Mouse (Mus musculus): Measurements from ENCODE around the gene Msh5. TPM values are rescaled to one million over a fixed set of nuclear protein-coding genes. Genes with fewer than 3 reads are reported as not detected.

The Msh5 gene
- polyA plus RNA-seq, 1 experiment from 2014 or later = 1.8 TPM

- Histone ChIP-seq H3K9ac (replicated peaks; ENCODE audit: low read depth) (no peak overlapping the region), H3K4me1 (ENCODE audit: insufficient read depth, low read depth, low read length) (no peaks in the 10 kb centered on the region), H3K27ac (ENCODE audit: low read length) (no peak overlapping the region), H3K9me3 (ENCODE audit: low read length) (no peaks in the 10 kb centered on the region), H3K27me3 (replicated peaks; ENCODE audit: insufficient read depth, low read length) (no peaks in the 10 kb centered on the region), H3K4me3 (ENCODE audit: low read depth, low read length) (no peak overlapping the region), H3K4me2 (replicated peaks; ENCODE audit: low read depth, low read length) (no peak overlapping the region), H3K36me3 (ENCODE audit: insufficient read depth, low read length) (no peaks in the 10 kb centered on the region)
- DNase-seq (ENCODE audit: low spot score) (no peak), ATAC-seq (no peak)
- no peak for TF ChIP-seq CTCF (IDR thresholded peaks at IDR 0.05)
- TF ChIP-seq EP300 (IDR thresholded peaks at IDR 0.05) = no peak
- 39% methylated on average over 9 of the region's 9 CpGs for WGBS
These were observed 33.2 kb upstream of the Msh5 start for GRCm38 (mm10) chr17:35079778-35080177.

DNA sequence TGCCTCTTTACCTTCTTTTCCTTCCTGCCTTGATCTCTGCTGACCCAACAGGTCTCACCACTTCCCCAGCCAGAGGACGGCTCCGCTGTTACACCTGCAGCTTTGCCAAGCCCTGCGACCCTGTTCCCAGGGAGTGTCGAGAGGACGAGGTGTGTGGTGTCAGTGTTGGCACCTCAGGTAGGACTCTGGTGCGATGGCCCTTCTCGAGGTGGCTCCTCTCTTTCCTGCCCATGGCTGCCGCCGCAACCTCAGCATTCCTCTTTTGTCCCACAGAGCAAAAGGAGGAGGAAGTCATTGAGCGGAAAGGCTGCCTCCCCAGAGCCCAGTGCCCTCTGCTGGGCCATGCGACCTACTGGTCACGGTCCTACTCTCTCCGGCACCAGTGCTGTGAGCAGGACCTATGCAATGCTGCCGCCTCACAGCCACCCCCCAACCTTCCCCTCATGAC, 31.3 kb upstream of the Msh5 start, which contains the start of gene Ly6g6d:
Ly6g6d (minus strand) TSS at position 280 of the 448 bp plus-strand sequence.
- Histone ChIP-seq H3K27ac (ENCODE audit: low read length) (peak within 1 kb of the TSS; percentile 76), H3K4me3 (ENCODE audit: low read depth, low read length) (peak within 1 kb of the TSS; percentile 38), H3K27me3 (replicated peaks; ENCODE audit: insufficient read depth, low read length) (no peaks in the 10 kb centered on the region), H3K9ac (replicated peaks; ENCODE audit: low read depth) (peak within 1 kb of the TSS; percentile 36), H3K4me2 (replicated peaks; ENCODE audit: low read depth, low read length) (peak within 1 kb of the TSS; percentile 56), H3K9me3 (ENCODE audit: low read length) (no peaks in the 10 kb centered on the region), H3K36me3 (ENCODE audit: insufficient read depth, low read length) (no peaks in the 10 kb centered on the region), H3K4me1 (ENCODE audit: insufficient read depth, low read depth, low read length) (no peaks in the 10 kb centered on the region)
- WGBS = 3% methylated on average over 14 of the region's 14 CpGs
- peak; percentile 95 for ATAC-seq
- DNase-seq (ENCODE audit: low spot score) = peak; percentile 88
- TF ChIP-seq CTCF (IDR thresholded peaks at IDR 0.05) (peak; percentile 85), EP300 (IDR thresholded peaks at IDR 0.05) (no peak)

- 24% methylated on average over 2 of the region's 2 CpGs for WGBS
- no peaks in the 10 kb centered on the region for H3K9me3 ChIP-seq (ENCODE audit: low read length)
- H3K9ac ChIP-seq (replicated peaks; ENCODE audit: low read depth) = peak overlapping the region; percentile 36
These were observed 30.7 kb upstream of the Msh5 start for GRCm38 (mm10) chr17:35077285-35077684.

DNA sequence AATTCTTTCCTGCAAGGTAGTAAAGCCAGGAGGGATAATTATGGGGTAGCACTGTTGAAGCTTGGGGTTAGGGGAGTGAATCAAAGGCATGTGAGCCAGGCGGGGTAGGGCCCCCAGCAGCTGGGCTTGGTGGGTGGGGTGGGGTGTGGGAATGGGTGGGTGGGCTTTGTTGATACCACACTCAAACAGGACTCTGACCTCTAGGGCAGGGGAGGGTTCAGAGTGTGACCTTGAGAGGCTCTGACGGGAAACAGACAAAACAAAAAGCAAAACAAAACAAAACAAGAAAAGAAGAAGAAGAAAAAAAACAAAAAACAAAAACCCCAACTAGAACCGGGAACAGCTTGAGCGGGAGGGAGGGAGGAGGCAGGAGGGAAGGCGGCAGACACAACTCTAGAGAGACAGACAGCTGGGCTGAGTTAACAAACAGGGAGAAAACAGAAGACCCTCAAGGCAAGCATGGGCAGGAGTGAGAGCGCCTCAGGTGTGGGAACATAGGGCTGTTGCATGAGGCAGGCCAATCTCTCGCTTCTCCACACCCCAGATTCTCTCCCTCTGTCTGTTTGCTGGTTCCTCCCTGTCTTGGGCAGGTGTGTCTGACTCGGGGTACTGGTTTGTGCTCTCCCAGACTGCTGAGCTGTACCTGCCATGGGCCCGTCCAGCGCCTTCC, 30.1 kb upstream of the Msh5 start, which contains the start of gene Ly6g6e:
Ly6g6e (plus strand) TSS at position 396 of the 670 bp plus-strand sequence.
- Histone ChIP-seq H3K9me3 (ENCODE audit: low read length) (no peaks in the 10 kb centered on the region), H3K4me1 (ENCODE audit: insufficient read depth, low read depth, low read length) (no peaks in the 10 kb centered on the region), H3K9ac (replicated peaks; ENCODE audit: low read depth) (peak within 1 kb of the TSS; percentile 36), H3K4me2 (replicated peaks; ENCODE audit: low read depth, low read length) (peak within 1 kb of the TSS; percentile 56), H3K27me3 (replicated peaks; ENCODE audit: insufficient read depth, low read length) (no peaks in the 10 kb centered on the region), H3K27ac (ENCODE audit: low read length) (peak within 1 kb of the TSS; percentile 76), H3K36me3 (ENCODE audit: insufficient read depth, low read length) (no peaks in the 10 kb centered on the region), H3K4me3 (ENCODE audit: low read depth, low read length) (peak within 1 kb of the TSS; percentile 38)
- 35% methylated on average over 10 of the region's 10 CpGs for WGBS
- DNase-seq (ENCODE audit: low spot score) (no peak), ATAC-seq (no peak)
- no peak for TF ChIP-seq CTCF (IDR thresholded peaks at IDR 0.05)
- no peak for TF ChIP-seq EP300 (IDR thresholded peaks at IDR 0.05)

More at GRCm38 (mm10) chr17:35077285-35077684, 30.7 kb upstream of the Msh5 start:
- ATAC-seq (peak; percentile 50; the same call in 1 of the 2 replicates), DNase-seq (ENCODE audit: low spot score) (no peak)
- Histone ChIP-seq H3K4me1 (ENCODE audit: insufficient read depth, low read depth, low read length) (no peaks in the 10 kb centered on the region), H3K27ac (ENCODE audit: low read length) (peak overlapping the region; percentile 76), H3K27me3 (replicated peaks; ENCODE audit: insufficient read depth, low read length) (no peaks in the 10 kb centered on the region), H3K4me3 (ENCODE audit: low read depth, low read length) (peak overlapping the region; percentile 38), H3K4me2 (replicated peaks; ENCODE audit: low read depth, low read length) (peak overlapping the region; percentile 56), H3K36me3 (ENCODE audit: insufficient read depth, low read length) (no peaks in the 10 kb centered on the region)
- no peak for TF ChIP-seq CTCF (IDR thresholded peaks at IDR 0.05)
- TF ChIP-seq EP300 (IDR thresholded peaks at IDR 0.05) = no peak

DNA sequence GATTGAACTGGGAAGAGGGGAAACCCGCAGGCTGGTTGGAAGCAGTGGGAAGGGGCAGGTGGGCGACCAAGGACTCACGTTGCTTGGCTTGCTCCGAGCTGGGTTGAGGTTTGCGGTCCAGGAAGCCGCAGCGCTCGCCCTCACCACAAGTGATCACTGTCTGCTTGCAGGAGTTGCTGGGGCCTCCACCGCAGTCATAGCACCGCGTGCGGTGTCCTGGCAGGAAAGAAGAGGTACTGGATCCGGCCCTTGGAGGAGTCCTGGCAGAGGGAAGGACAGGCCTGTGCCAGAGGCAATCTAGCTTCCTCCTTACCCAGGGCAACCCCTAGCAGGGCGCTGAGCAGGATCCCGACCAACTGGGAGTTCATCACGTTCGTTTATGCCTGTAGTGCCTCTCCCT, 27.6 kb upstream of the Msh5 start:
- no peaks in the 10 kb centered on the region for H3K27me3 ChIP-seq (replicated peaks; ENCODE audit: insufficient read depth, low read length)
- H3K4me3 ChIP-seq (ENCODE audit: low read depth, low read length) = no peak overlapping the region
- H3K27ac ChIP-seq (ENCODE audit: low read length) = no peak overlapping the region
- ATAC-seq (no peak), DNase-seq (ENCODE audit: low spot score) (no peak)
- no peak for TF ChIP-seq EP300 (IDR thresholded peaks at IDR 0.05)
- TF ChIP-seq CTCF (IDR thresholded peaks at IDR 0.05) = no peak
- WGBS = 58% methylated on average over 17 of the region's 17 CpGs
- no peak overlapping the region for H3K9ac ChIP-seq (replicated peaks; ENCODE audit: low read depth)
- no peaks in the 10 kb centered on the region for H3K4me1 ChIP-seq (ENCODE audit: insufficient read depth, low read depth, low read length)
- no peaks in the 10 kb centered on the region for H3K9me3 ChIP-seq (ENCODE audit: low read length)
- H3K36me3 ChIP-seq (ENCODE audit: insufficient read depth, low read length) = no peaks in the 10 kb centered on the region
- no peak overlapping the region for H3K4me2 ChIP-seq (replicated peaks; ENCODE audit: low read depth, low read length)

GRCm38 (mm10) chr17:35071454-35071853, 24.9 kb upstream of the Msh5 start:
- DNase-seq (ENCODE audit: low spot score) (no peak), ATAC-seq (no peak)
- Histone ChIP-seq H3K9ac (replicated peaks; ENCODE audit: low read depth) (no peak overlapping the region), H3K9me3 (ENCODE audit: low read length) (no peaks in the 10 kb centered on the region), H3K27ac (ENCODE audit: low read length) (no peak overlapping the region), H3K27me3 (replicated peaks; ENCODE audit: insufficient read depth, low read length) (0 out of 2 replicates have a peak, but pooled peaks cover under 1% of the 10 kb centered on the region), H3K4me2 (replicated peaks; ENCODE audit: low read depth, low read length) (no peak overlapping the region), H3K4me1 (ENCODE audit: insufficient read depth, low read depth, low read length) (no peaks in the 10 kb centered on the region; the same call in 1 of the 2 replicates), H3K4me3 (ENCODE audit: low read depth, low read length) (no peak overlapping the region), H3K36me3 (ENCODE audit: insufficient read depth, low read length) (no peaks in the 10 kb centered on the region)
- TF ChIP-seq CTCF (IDR thresholded peaks at IDR 0.05) = no peak
- WGBS = 61% methylated on average over 9 of the region's 9 CpGs

All from lung, postnatal 0 days (tissue).